Mouse (Mus musculus): ENCODE measurements around the gene Slc10a6. TPM values are rescaled to one million over a fixed set of nuclear protein-coding genes. Genes with fewer than 3 reads are reported as not detected.

Slc10a6 gene
- 1 to 10 TPM in 2 of 4 experiments, under 1 TPM in 2; 0.75 to 1.1 (median 0.98) TPM for total RNA-seq (2022)

DNA sequence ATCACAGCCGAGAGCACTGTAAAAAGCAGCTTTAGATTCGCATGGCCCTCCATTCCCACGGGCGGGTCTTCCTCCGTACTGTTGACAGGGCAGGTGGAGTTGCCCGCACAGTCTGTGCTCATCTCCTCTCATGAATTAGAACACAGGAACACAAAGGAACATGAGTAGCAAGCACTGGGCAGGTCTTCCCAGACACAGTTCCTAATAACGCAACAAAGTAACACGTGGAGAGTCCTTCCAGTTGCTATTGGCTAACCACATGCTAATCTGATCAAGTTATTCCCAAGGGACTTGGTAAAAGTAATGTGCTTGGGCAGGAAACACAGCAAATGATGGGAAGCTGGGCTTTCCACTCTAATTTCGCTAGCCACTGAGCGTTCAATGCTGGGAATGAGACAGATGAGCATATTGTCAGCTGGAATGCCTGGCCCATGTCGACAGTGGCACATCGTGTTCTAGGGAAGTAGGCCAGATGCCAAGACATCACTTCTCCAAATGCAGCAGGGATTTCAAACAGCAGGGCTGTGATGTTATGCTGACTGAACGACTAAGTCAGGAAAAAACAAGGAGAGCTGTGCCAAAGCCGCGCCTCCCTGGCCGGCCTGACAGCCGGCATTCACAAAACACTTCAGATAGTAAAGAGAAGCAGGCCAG lies at the start of gene Slc10a6:
Slc10a6 (minus strand) TSS at position 293 of the 654 bp plus-strand sequence.
- peak; percentile 73 to 84 for DNase-seq (ENCODE audit: low spot score in 2 of 2)

DNA sequence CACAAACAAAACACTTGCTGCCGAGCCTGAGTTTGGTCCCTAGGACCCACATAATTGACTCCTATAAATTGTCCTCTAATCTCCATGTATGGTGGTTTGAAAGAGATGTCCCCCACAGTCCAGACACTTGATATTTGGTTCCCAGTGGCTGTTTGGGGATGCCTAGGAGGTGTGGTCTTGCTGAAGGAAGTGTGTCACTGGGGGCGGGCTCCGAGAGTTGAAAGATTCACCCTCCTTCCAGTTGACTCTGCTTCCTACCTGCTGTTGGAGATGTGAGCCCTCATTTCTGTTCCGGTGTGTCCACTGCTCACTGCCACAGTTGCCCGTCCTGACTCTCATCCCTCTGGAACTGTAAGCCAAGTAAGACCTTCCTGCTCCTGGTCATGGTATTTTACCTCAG lies 49.8 kb upstream of the Slc10a6 start:
- no peak for DNase-seq (ENCODE audit: low spot score in 2 of 2)

DNA sequence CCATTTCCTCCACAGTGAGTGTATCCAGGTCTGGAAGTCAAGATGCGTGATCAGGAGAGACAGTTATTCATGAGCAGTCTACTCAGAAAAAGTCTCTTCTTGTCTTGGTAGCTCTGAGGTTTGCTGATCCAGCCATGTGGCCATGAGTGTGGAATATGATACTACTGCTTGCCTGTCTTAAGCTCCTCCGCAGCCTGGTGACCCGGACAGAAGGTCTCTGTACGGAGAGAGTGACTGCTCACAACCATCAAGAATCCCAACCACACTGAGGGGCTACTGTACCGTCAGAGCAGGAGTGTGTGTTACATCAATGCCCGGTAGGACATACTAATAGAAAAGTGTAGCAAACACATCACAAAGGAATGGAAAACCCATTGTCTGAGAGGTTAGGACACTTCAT lies 48.7 kb upstream of the Slc10a6 start:
- no peak for DNase-seq (ENCODE audit: low spot score in 2 of 2)

DNA sequence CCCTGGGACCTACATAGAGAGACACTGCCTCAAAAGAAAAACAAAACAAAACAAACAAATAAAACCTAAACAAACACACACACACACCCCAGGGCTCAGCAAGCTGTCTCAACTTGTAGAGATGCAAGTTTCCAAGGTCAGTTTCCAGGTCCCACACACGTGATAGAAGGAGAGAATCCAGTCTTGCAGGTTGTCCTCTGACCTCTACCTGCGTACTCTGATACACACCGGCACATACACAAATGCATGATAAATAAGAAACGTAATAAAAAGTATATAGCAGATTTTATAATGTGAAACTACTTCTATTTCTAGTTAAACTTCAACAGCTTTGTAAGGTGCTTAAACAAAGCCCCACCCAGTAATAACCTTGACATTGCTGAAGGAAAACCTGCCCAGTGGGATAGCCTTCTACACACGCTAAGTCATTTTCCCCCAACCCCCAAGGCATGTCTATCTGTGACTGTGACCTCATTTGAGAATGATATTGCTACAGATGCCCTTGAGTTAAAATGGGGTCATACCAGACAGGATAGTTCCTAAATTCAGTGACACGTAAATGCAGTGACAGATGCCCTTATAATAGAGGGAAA lies 47.2 kb upstream of the Slc10a6 start:
- no peak for DNase-seq (ENCODE audit: low spot score in 2 of 2)

DNA sequence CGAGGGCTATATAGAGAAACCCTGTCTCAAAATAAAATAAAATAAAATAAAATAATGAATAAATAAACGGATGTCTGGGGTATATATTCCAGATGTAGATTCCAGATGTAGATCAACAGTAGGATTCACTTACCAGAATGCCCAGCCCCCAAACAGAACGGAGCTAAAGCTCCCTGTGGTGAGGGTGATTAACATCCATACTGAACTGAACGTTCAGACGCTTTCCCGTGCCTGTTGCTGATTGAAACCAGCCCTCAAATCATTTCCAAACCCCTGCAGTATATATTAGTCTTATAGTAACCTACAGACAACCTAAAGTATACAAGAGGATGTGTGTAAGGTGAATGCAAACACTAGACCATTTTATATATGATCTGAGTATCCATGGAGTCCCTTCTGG lies 45.3 kb upstream of the Slc10a6 start:
- no peak for DNase-seq (ENCODE audit: low spot score in 2 of 2)

DNA sequence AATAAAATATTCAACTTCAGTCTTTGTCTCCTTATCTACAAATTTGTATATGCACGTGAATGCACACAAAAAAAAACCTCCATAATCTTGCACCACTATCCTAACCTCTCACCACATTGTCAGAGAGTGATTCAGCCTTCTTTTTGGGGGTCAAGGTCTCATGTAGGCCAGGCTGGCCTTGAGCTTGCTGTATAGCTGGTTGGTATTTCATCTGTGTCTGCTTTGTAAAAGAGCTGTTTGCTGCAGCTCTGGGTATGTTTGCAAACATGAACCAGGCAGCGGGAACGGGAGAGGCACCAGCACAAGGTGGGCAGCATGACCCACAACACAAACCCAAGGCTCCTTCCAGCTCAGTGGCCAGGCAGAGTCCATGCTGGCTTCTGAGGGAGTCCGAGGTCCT lies 44.4 kb upstream of the Slc10a6 start:
- DNase-seq (ENCODE audit: low spot score in 2 of 2): no peak

DNA sequence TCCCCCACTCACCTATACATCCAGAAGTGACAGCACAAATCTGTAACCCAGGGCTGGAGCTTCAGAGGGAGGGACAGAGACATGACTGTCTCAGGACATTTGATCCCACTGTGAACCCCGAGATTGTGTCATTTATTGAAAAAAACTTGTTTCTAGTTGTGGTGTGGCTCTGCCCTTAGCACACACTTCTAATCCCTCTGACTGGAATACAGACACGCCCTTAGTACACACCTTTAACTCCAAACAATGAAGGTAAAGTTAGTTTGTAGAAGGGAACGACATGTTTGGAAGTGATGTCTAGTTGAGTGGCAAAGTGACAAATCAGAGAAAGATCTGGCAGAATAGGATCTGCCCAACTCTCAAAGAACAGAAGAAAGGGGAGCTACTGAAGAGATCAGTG lies 42.7 kb upstream of the Slc10a6 start:
- DNase-seq (ENCODE audit: low spot score in 2 of 2): no peak

DNA sequence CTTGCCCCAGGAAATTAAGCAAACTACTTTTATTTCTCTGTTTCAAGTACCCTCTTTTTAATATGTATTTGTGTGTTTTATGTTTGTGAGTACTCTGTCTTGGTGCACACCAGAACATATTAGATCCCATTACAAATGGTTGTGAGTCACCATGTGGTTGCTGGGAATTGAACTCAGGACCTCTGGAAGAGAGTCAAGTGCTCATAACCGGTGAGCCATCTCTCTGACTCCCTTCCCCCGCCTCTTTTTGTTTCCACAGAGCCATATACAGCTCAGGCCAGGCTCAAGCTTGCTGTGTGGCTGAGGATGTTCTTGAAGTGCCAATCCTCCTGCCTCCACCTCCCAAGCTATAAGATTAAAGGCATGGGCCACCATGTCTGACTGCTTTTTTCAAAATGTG lies 36.7 kb upstream of the Slc10a6 start:
- DNase-seq (ENCODE audit: low spot score in 2 of 2): no peak

DNA sequence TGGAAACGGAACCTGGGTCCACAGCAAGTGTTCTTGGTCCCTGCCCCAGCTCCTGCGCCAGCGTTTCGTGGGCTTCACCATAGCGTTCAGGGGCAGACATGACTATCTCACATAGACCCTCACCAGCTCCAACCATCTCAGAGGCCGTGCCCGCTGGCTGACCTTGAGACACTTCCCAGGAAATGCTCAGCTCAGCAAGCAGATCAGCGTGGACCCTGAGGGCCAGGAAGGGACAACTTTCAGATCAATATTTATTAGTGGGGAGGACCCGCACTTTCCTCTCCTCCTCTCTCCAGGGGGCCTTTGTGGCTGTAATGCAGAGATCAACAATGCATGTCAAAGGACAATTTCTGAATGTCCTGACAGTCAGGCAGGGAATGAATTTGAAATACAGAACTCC lies 35.7 kb upstream of the Slc10a6 start:
- no peak for DNase-seq (ENCODE audit: low spot score in 2 of 2)

DNA sequence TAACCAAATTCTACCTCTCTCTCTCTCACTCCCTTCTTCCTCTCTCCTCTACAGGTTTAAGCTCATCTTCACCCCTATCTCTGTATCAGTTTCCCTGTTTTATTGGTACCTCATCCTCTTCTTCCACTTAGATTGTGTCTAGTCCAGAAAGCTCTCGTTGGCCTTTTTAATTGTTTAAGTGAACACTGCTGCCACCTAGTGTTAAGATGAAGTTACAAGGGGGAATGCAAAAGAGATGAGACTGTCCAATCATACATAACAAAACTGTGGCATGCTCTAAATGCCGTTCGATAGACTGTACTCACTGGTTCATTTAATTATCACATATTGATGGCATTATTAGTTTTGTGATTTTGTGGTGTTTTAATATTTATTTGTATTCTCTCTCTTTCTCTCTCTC lies 30.4 kb upstream of the Slc10a6 start:
- no peak for DNase-seq (ENCODE audit: low spot score in 2 of 2)

DNA sequence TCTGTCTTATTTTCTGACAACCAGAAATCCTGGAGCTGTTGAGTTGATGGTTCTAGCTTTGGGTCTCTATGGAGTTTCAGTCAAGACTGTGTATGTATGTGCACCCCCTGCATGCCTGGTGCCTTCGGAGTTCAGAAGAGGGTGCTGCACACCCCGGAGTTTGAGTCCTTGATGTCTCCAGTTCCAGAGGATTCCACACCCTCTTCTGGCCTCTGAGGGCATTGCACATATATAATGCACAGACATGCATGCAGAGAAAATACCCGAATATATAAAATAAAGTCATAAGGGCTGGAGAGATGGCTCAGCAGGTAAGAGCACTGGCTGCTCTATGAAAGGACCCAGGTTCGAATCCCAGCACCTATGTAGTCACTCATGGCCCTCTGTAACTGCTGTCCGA lies 29.7 kb upstream of the Slc10a6 start:
- DNase-seq (ENCODE audit: low spot score in 2 of 2): no peak

DNA sequence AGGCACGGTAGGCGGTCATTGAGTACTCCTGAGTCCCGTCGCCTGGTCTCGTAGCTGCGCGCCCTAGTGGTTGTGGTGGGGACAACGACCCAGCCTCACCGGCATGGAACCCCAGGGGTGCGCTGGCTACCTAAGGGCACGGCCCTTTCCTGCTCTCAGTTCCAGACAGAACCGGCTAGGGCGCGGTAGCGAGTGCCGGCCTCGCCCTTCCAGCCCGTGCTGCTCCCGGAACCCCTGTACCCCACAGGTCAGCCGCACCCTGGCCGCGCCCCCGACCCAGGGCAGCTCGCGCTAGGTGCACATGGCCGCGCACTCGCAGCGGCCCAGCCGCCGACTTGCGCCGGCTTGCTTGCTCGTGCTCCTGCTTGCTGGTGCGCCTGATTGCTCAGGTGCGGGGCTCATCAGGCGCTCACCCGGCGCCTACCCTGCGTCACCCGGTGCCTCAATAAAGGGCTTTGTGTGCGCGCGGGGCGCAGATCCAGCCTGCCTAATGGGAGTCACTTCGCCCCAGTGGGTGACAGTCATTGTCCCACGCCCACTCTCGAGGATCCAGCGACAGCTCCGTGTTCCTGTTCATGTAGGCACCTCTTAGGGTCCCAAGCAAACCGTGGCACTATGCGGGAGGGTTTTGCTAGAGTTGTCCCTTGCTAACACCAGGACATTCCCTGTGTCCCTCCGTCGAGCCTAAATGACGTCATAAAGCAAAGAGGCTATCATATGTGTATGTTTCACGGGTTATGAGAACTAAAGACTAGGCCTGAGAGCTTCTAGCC lies 26.3 kb upstream of the Slc10a6 start, which contains the start of gene 1700016H13Rik:
1700016H13Rik (minus strand) TSS at position 665 of the 773 bp plus-strand sequence.
- DNase-seq (ENCODE audit: low spot score in 2 of 2): peak; percentile 39 to 49

DNA sequence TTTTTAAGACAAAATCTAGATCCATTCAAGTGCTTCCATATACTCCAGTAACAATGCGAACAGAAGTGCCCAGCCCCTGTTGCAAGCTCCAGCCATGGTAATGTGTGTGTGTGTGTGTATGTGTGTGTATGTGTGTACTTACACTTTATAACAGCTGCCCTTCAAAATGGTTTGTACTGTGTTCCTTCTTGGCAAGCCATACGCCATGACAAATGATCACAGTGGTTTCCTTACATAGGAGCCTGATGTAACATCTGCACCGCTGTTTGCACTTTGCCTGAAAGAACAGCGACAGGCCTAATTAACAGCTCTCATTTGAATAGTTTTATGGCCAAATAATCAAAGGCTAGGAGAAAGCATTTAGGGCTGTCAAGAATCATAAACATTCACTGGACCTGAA lies 25.6 kb upstream of the Slc10a6 start:
- DNase-seq (ENCODE audit: low spot score in 2 of 2): no peak

DNA sequence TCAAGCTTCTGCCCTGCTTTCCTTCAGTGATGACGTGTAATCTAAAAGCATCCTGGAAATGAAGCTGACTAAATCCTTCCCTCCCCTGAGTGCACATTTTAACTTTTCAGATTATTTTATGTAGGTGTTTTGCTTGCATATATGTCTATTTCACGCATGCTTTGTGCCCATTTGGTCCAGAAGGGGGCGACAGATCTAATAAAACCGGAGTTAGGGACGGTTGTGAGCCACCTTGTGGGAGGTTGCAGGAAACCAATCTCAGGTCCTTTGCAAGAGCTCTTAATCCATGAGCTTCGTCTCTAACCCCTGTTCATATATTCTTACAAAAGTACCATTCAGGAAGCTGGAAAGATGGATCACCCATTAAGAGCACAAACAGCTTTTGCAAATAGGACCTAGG lies 25.0 kb upstream of the Slc10a6 start:
- no peak for DNase-seq (ENCODE audit: low spot score in 2 of 2)

DNA sequence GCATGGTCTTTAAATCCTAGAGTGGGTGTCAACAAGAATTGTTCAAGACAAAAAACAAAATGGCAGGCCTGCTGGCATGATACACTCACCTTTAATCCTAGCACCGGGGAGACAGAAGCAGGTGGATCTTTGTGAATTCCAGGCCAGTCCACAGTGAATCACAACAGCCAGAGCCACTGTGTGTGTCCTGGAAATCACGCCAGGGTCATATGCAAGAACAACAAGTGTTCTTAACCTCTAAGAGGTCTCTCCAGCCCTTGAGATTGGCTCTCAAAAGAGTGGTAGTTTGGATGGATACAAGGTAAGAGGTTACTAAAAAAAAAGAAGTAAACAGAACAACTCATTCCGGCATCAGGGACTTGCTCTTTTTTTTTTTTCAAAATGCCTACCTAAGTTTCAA lies 18.1 kb upstream of the Slc10a6 start:
- no peak for DNase-seq (ENCODE audit: low spot score in 2 of 2)

DNA sequence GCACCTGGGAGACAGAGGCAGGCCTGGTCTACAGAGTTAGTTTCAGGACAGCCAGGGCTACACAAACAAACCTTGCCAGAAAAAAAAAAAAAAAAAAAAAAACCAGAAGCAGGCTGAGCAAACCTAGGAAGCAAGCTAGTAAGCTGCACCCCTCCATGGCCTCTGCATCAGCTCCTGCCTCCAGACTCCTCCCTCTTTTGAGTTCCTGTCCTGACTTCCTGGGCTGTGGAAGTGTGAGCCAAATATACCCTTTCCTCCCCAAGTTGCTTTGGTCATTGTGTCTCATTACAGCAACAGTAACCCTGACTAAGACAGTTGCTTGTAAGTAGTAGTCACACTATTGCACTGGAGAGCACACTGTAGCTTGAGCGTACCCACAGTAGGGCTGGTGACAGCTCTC lies 15.0 kb upstream of the Slc10a6 start:
- no peak for DNase-seq (ENCODE audit: low spot score in 2 of 2)

DNA sequence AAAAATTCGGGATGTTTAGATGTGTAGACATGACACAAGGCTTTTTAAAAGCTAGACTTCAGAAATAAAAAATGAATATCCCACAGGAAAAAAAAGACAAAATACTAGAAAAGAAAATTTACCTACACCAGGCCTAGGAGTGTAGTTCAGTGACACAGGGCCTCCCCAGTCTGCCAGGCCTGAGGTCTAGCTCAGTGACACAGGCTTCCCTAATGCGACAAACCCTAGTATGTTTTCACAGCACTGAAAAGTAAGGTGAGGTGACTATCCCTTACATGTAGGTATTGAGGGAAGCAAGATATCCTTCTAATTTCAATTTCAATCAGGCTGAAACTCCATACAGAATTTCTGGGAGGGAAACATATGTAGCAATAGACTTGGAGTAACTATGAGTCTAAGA lies 8.0 kb upstream of the Slc10a6 start:
- no peak for DNase-seq (ENCODE audit: low spot score in 2 of 2)

DNA sequence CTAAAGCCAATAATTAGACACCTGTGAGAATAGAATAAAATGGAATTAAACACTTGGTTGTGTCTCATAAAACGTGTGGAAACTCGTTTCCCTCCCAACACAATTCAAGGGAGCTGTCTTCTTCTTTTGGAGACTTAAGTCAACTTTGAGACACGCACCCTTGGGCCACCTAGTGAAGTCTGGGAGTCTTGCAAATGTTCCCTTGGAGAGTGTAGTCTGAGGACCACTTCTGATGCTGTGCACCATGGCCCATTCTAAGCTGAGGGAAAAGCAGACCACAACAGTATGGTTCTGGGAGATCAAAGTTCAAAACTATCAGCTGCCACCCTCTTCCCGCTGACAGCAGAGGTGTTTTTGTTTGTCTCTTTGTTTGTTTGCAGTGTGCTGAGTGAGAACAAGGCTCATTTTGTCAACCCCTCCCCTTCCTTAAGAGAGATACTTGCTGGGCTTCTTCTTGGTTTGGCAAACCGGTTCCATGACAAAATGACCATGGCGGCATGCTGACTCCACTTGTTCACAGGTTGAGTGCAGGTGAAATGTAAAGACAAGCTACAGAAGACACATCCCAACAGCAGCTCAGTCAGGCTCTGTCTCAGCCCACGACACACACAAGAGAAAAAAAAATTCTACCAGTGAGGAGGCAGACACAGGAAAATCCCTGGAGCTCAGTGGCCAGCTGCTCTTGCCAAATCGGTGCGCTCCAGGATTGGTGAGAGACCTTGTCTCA lies 814 bp upstream of the Slc10a6 start:
- DNase-seq (ENCODE audit: low spot score in 2 of 2): no peak

DNA sequence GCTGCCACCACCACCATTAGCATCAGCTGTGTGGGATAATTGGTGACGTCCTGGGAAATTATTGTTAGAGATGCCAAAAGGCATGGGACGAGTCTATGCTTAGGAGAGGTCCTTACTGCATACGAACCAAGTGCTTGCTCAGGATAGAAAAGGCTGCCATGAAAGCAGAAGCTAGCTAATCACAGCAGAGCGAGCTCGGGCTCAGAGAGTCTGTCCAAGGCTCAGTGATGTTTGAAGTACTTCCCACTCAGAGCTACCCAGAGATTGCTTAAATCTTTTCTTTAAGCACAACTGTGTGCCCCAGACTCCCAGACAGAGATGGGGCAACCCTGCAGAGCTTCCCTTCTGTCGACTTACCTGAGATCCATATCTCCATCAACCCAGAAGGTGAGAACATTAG lies 704 bp downstream of the Slc10a6 start:
- no peak for DNase-seq (ENCODE audit: low spot score in 2 of 2)

DNA sequence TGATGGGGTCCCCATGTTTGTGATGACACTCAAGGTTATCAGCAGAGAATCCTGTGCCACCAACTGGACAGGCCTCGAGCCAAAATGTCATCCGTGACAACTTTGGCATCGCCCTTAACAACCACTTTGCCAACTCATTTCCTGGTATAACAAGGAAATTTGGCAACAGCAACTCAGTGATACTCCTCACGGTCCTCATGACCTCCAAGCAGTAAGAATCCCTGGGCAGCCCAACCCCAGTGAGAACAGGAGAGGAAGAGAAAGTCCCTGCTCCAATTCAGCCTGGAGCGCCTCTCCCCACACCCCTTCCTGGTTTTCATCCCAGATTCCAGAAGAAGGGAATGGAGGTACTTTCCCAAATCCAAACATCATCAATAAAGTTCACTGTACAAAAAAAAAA lies 4.4 kb downstream of the Slc10a6 start:
- DNase-seq (ENCODE audit: low spot score in 2 of 2): no peak

DNA sequence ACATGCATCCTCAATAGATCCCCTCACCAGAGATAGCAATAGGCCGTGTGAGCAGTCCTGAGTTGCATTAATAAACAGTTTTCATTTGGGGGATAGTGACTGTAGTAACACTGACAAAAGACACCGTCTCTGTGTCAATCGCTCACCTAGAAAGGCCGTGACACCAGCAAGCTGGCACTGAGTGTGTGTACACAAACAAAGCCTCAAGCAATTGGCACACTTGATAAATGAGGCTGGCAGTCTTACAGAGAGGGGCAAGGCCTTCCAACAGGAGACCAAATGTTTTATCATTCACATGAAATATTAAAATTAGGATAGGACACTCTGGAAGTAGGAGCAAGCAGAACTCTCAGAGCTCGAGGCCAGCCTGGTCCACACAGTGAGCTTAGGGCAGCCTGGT lies 6.9 kb downstream of the Slc10a6 start:
- no peak for DNase-seq (ENCODE audit: low spot score in 2 of 2)
